Mouse (Mus musculus) lung, adult 10 weeks (tissue): ENCODE results near the gene Insrr. TPM values are rescaled to one million over a fixed set of nuclear protein-coding genes. Genes with fewer than 3 reads are reported as not detected.

Experiments
- polyA plus RNA-seq: library from polyadenylated mRNA; stranded (reverse); fragments of 350-450 nt; fragmentation: Illumina TruSeq; extraction: RNeasy Lipid Tissue Mini Kit (QIAGEN cat#74804); gene quantifications from one replicate; pipeline ENCODE4 v1.2.3, GENCODE M21; 2014; ENCODE audit warnings: low read depth, low replicate concordance; ENCODE audit not compliant: insufficient read depth

Gene Insrr
- not detected for polyA plus RNA-seq

GRCm38 (mm10) chr3:87796736-87797334 lies at the start of gene Insrr:
Gene Insrr (plus strand): TSS chr3:87796951.

GRCm38 (mm10) chr3:87748431-87748830 lies 48.3 kb upstream of the Insrr start, which contains the start of gene Lrrc71:
Gene Lrrc71 (minus strand): TSS chr3:87748625.

GRCm38 (mm10) chr3:87794922-87795325 lies 1.8 kb upstream of the Insrr start, which contains the start of gene Ntrk1:
Gene Ntrk1 (minus strand): TSS chr3:87795162.

GRCm38 (mm10) chr3:87824206-87824605 lies 27.5 kb downstream of the Insrr start, which contains the start of gene Pear1:
Gene Pear1 (minus strand): TSS chr3:87824306.

GRCm38 (mm10) chr3:87846650-87847110 lies 49.9 kb downstream of the Insrr start, which contains the start of gene Sh2d2a:
Gene Sh2d2a (plus strand): TSS chr3:87846755.

Other genes with a start within 250 kb of the Insrr start
- gene Arhgef11, start 179.4 kb upstream of the Insrr start, polyA plus RNA-seq: 10.0 TPM
- 5.1 TPM for gene Lrrc71, start 48.3 kb upstream of the Insrr start, polyA plus RNA-seq
- 0.51 TPM for gene Ntrk1, start 1.8 kb upstream of the Insrr start, polyA plus RNA-seq
- gene Pear1, start 27.4 kb downstream of the Insrr start, polyA plus RNA-seq: 18.4 TPM
- gene Sh2d2a, start 49.8 kb downstream of the Insrr start, polyA plus RNA-seq: 1.9 TPM
- 23.4 TPM for gene Prcc, start 88.7 kb downstream of the Insrr start, polyA plus RNA-seq
- 89.3 TPM for gene Hdgf, start 109.4 kb downstream of the Insrr start, polyA plus RNA-seq
- gene Mrpl24, start 122.6 kb downstream of the Insrr start, polyA plus RNA-seq: 108 TPM
- gene Isg20l2, start 133.4 kb downstream of the Insrr start, polyA plus RNA-seq: 12.4 TPM
- gene Rrnad1, start 133.8 kb downstream of the Insrr start, polyA plus RNA-seq: 10.1 TPM
- not detected for gene Crabp2, start 151.7 kb downstream of the Insrr start, polyA plus RNA-seq
- 28.8 TPM for gene Nes, start 174.1 kb downstream of the Insrr start, polyA plus RNA-seq
- gene Bcan, start 203.3 kb downstream of the Insrr start, polyA plus RNA-seq: 1.6 TPM
- not detected for gene Hapln2, start 230.6 kb downstream of the Insrr start, polyA plus RNA-seq
- 14.7 TPM for gene Gpatch4, start 246.2 kb downstream of the Insrr start, polyA plus RNA-seq